Mouse (Mus musculus): ENCODE measurements around the gene Nfe2l2.
"Not testable (repeated sequence)": the region's sequence is repeated elsewhere in the genome, so short reads cannot be mapped to it uniquely, and the experiment has no call there.

Gene Nfe2l2

GRCm38 (mm10) chr2:75650437-75650836 lies 54.0 kb downstream of the Nfe2l2 start:
- no peak for DNase-seq (ENCODE audit: low read depth, low spot score)

GRCm38 (mm10) chr2:75645251-75645650 lies 59.2 kb downstream of the Nfe2l2 start:
- DNase-seq (ENCODE audit: low read depth, low spot score), result peak; percentile 43

GRCm38 (mm10) chr2:75643950-75644349 lies 60.5 kb downstream of the Nfe2l2 start:
- no peak for DNase-seq (ENCODE audit: low read depth, low spot score)

GRCm38 (mm10) chr2:75642795-75643550 lies 61.5 kb downstream of the Nfe2l2 start:
- no peak for DNase-seq (ENCODE audit: low read depth, low spot score)

- DNase-seq (ENCODE audit: low read depth, low spot score), result not testable (repeated sequence)
Observed at GRCm38 (mm10) chr2:75642312-75642711, 62.1 kb downstream of the Nfe2l2 start.

GRCm38 (mm10) chr2:75639535-75639934 lies 64.9 kb downstream of the Nfe2l2 start:
- not testable (repeated sequence) for DNase-seq (ENCODE audit: low read depth, low spot score)

- DNase-seq (ENCODE audit: low read depth, low spot score), result not testable (repeated sequence)
Observed at GRCm38 (mm10) chr2:75637822-75638221, 66.6 kb downstream of the Nfe2l2 start.

- DNase-seq (ENCODE audit: low read depth, low spot score), result no peak
Observed at GRCm38 (mm10) chr2:75637361-75637760, 67.1 kb downstream of the Nfe2l2 start.

- not testable (repeated sequence) for DNase-seq (ENCODE audit: low read depth, low spot score)
Observed at GRCm38 (mm10) chr2:75637055-75637304, 67.5 kb downstream of the Nfe2l2 start.

GRCm38 (mm10) chr2:75636261-75637054 lies 68.0 kb downstream of the Nfe2l2 start:
- peak; percentile 52 for DNase-seq (ENCODE audit: low read depth, low spot score)

- DNase-seq (ENCODE audit: low read depth, low spot score), result peak; percentile 78
Observed at GRCm38 (mm10) chr2:75634431-75634830, 70.0 kb downstream of the Nfe2l2 start.

- DNase-seq (ENCODE audit: low read depth, low spot score), result peak; percentile 97
Observed at GRCm38 (mm10) chr2:75633784-75634183, 70.7 kb downstream of the Nfe2l2 start.

- DNase-seq (ENCODE audit: low read depth, low spot score), result peak; percentile 86
Observed at GRCm38 (mm10) chr2:75633381-75633780, 71.1 kb downstream of the Nfe2l2 start.

GRCm38 (mm10) chr2:75632721-75633181 lies 71.7 kb downstream of the Nfe2l2 start:
- peak; percentile 59 for DNase-seq (ENCODE audit: low read depth, low spot score)

- no peak for DNase-seq (ENCODE audit: low read depth, low spot score)
Observed at GRCm38 (mm10) chr2:75632043-75632442, 72.4 kb downstream of the Nfe2l2 start.

GRCm38 (mm10) chr2:75631421-75631820 lies 73.0 kb downstream of the Nfe2l2 start:
- DNase-seq (ENCODE audit: low read depth, low spot score), result no peak

GRCm38 (mm10) chr2:75628487-75628886 lies 76.0 kb downstream of the Nfe2l2 start:
- DNase-seq (ENCODE audit: low read depth, low spot score), result no peak

- DNase-seq (ENCODE audit: low read depth, low spot score), result no peak
Observed at GRCm38 (mm10) chr2:75626597-75627440, 77.6 kb downstream of the Nfe2l2 start.
